Mouse (Mus musculus) intestine, postnatal 0 days (tissue): Measurements from ENCODE around the gene Supt4a. TPM values are rescaled to one million over a fixed set of nuclear protein-coding genes. Genes with fewer than 3 reads are reported as not detected.
A peak's percentile ranks its signal among the peaks of the same experiment; 100 is the strongest.

ENCODE experiments used
- ATAC-seq: fragments of 200-750 bp; cut with Nextera tagmentation; 2 replicates; pipeline ENCODE4 v1.8.0; 2017; ENCODE audit warnings: mild to moderate bottlenecking, moderate TSS enrichment, moderate library complexity
- H3K27ac ChIP-seq: fragments of 300-500 bp; sonication (generic); 2 replicates; pipeline ENCODE4 v1.5.1; 2014; ENCODE audit warnings: mild to moderate bottlenecking, low read depth, low read length, moderate library complexity
- H3K27me3 ChIP-seq: fragments of 300-500 bp; sonication (generic); replicated peaks from 2 replicates; pipeline ENCODE4 v1.6.1; 2014; ENCODE audit warnings: low read length, mixed read lengths; ENCODE audit not compliant: control insufficient read depth, insufficient read depth
- H3K36me3 ChIP-seq: fragments of 300-500 bp; sonication (generic); 2 replicates; pipeline ENCODE4 v1.6.1; 2014; ENCODE audit warnings: mild to moderate bottlenecking, moderate library complexity; ENCODE audit not compliant: control insufficient read depth, insufficient read depth
- H3K4me1 ChIP-seq: fragments of 300-500 bp; sonication (generic); replicated peaks from 2 replicates; pipeline ENCODE4 v1.6.1; 2014; ENCODE audit warnings: antibody characterized with exemption, low read length, mixed read lengths; ENCODE audit not compliant: control insufficient read depth, insufficient read depth
- H3K4me2 ChIP-seq: fragments of 300-500 bp; sonication (generic); replicated peaks from 2 replicates; pipeline ENCODE4 v1.6.1; 2014; ENCODE audit warnings: low read depth, mild to moderate bottlenecking, moderate library complexity
- H3K4me3 ChIP-seq: fragments of 300-500 bp; sonication (generic); 2 replicates; pipeline ENCODE4 v1.5.1; 2014; ENCODE audit warnings: low read depth, low read length
- H3K9ac ChIP-seq: fragments of 300-500 bp; sonication (generic); 2 replicates; pipeline ENCODE4 v1.6.1; 2014; ENCODE audit warnings: mild to moderate bottlenecking, low read depth, low read length
- H3K9me3 ChIP-seq: fragments of 300-500 bp; sonication (generic); 2 replicates; pipeline ENCODE4 v1.6.1; 2016; ENCODE audit warnings: mixed run types; ENCODE audit not compliant: control insufficient read depth
- CTCF ChIP-seq: sonication (generic); IDR thresholded peaks from 2 replicates; pipeline ENCODE4 v1.5.1; 2016; ENCODE audit warnings: low read depth, mild to moderate bottlenecking, control low read depth, antibody characterized with exemption, moderate library complexity
- WGBS: fragments of 180-500 bp; shearing (Covaris S2); extraction: QIAGEN DNeasy Blood & Tissue Kit; methylation state at CpG from one replicate; pipeline ENCODE4 v1.1.7; 2014; 5-methylcytosine and 5-hydroxymethylcytosine counted together
- microRNA counts: library from miRNA; unstranded; fragments of <30 nt; microRNA quantifications from one replicate; lab custom pipeline; 2016
- microRNA-seq: library from miRNA; unstranded; fragments of <30 nt; microRNA quantifications from one replicate; pipeline ENCODE4, GENCODE M21; 2016
- polyA plus RNA-seq: library from polyadenylated mRNA; unstranded; fragments of >200 nt; fragmentation: Nextera tagmentation; extraction: Ambion mirVana; gene quantifications from 2 replicates; pipeline ENCODE4 v1.2.1, GENCODE M21; 2015

Supt4a gene
- polyA plus RNA-seq, 1 experiment from 2014 or later = 87.5 TPM

DNA sequence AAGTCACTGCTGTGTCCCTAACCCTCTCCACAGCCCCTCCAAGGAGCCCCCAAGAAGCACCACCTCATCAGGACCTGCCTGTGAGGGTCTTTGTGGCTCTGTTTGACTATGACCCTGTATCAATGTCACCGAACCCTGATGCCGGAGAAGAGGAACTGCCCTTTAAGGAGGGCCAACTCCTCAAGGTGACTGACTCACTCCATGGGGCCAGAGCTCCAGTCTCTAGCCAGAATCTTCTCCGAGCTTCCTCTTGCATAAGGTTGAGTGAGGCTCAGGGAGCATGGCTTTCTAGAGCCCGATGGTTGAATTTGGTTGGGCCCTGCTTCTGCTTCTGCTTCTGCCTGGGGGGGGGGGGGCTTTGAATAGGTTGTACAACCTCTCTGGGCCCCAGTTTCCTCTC is 42.0 kb downstream of the Supt4a start:
- Histone ChIP-seq H3K36me3 (no peaks in the 10 kb centered on the region), H3K4me1 (peaks cover 4% of the 10 kb centered on the region; the same call in 1 of the 2 replicates), H3K4me3 (no peak overlapping the region), H3K9me3 (no peaks in the 10 kb centered on the region), H3K27ac (no peak overlapping the region), H3K4me2 (no peak overlapping the region), H3K9ac (no peak overlapping the region), H3K27me3 (no peaks in the 10 kb centered on the region; the same call in 1 of the 2 replicates)
- no peak for ATAC-seq
- 82% methylated on average over 4 of the region's 4 CpGs for WGBS
- no peak for TF ChIP-seq CTCF

DNA sequence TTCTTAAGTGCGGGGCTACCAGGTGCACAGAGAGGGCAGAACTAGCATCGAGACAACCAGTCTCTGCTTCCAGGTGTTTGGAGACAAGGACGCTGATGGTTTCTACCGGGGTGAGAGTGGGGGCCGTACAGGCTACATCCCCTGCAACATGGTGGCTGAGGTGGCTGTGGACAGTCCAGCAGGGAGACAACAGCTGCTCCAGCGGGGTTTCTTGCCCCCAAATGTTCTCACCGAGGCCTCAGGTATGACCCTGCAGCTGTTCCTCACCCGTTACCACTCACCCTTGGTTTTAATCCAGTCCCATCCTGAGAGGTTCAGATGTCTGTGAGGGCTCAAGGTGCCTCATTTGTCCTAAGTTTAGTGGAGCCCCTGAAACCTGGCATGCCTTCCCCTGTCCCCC is 42.8 kb downstream of the Supt4a start:
- Histone ChIP-seq H3K27me3 (no peaks in the 10 kb centered on the region; the same call in 1 of the 2 replicates), H3K4me3 (no peak overlapping the region), H3K4me1 (peaks cover 4% of the 10 kb centered on the region; the same call in 1 of the 2 replicates), H3K4me2 (no peak overlapping the region), H3K9me3 (no peaks in the 10 kb centered on the region), H3K36me3 (no peaks in the 10 kb centered on the region), H3K9ac (no peak overlapping the region), H3K27ac (no peak overlapping the region)
- no peak for ATAC-seq
- 84% methylated on average over 8 of the region's 8 CpGs for WGBS
- TF ChIP-seq CTCF = no peak

DNA sequence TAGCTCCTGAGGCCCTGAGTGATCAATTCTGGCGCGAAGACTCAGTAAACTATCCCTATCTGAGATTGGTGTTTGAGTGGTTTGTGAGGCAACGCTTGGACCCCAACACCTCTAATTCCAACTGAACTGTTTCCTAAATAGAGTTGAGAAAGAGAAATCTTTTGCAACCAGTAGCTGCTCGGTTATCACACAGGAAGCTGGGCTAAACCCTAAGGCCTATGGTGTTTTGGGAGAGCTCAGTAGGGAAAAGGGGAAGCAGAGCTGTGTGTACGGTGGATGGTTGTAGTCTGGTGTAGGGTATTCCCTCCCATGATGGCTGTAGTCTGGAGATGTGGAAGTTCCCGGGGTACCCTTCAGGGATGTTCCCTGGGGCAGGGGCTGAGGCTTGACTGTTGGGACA is 52.7 kb downstream of the Supt4a start:
- H3K9ac ChIP-seq = no peak overlapping the region
- H3K4me1 ChIP-seq = no peaks in the 10 kb centered on the region
- WGBS = 88% methylated on average over 6 of the region's 6 CpGs
- H3K4me2 ChIP-seq = no peak overlapping the region
- ATAC-seq = no peak
- no peaks in the 10 kb centered on the region for H3K27me3 ChIP-seq
- H3K36me3 ChIP-seq = no peaks in the 10 kb centered on the region
- TF ChIP-seq CTCF = no peak
- H3K9me3 ChIP-seq = no peaks in the 10 kb centered on the region
- no peak overlapping the region for H3K4me3 ChIP-seq
- no peak overlapping the region for H3K27ac ChIP-seq

MicroRNA genes within 50 kb of the gene (microRNA counts, 519-probe panel; counts per million panel counts)
- microRNA mmu-miR-142-3p (lab: Ali Mortazavi, UCI) (4,684 counts per million, percentile 78 among the panel's probes with 10 or more counts), microRNA mmu-miR-142-5p (lab: Ali Mortazavi, UCI) (4,541 counts per million, percentile 73 among the panel's probes with 10 or more counts)

Small RNAs within 50 kb of the gene (microRNA-seq; reads per million reads assigned to microRNA genes)
- gene Mir142 (not detected), gene Mir142b (not detected)

Other genes with a start within 250 kb of the Supt4a start
- gene Gm11492, start 170.9 kb upstream of the Supt4a start, polyA plus RNA-seq = not detected in 2 replicates
- gene Sept4, start 168.6 kb upstream of the Supt4a start, polyA plus RNA-seq = 47.2 and 47.3 TPM in 2 replicates
- 11.1 and 12.2 TPM in 2 replicates for gene Mtmr4, start 145.4 kb upstream of the Supt4a start, polyA plus RNA-seq
- gene Hsf5, start 120.4 kb upstream of the Supt4a start, polyA plus RNA-seq = 0.05 TPM in 1 of 2 replicates, not detected in the other
- gene Rnf43, start 74.8 kb upstream of the Supt4a start, polyA plus RNA-seq = 9.5 and 10.7 TPM in 2 replicates
- gene Tspoap1, start 23.0 kb downstream of the Supt4a start, polyA plus RNA-seq = 0.33 and 0.61 TPM in 2 replicates
- gene Mpo, start 56.0 kb downstream of the Supt4a start, polyA plus RNA-seq = 0.12 and 0.27 TPM in 2 replicates
- gene Lpo, start 90.7 kb downstream of the Supt4a start, polyA plus RNA-seq = 0.22 TPM in 1 of 2 replicates, not detected in the other
- gene Mks1, start 115.7 kb downstream of the Supt4a start, polyA plus RNA-seq = 2.4 and 2.6 TPM in 2 replicates
- gene Epx, start 138.0 kb downstream of the Supt4a start, polyA plus RNA-seq = 0.16 TPM in 1 of 2 replicates, not detected in the other
- gene Olfr462, start 154.7 kb downstream of the Supt4a start, polyA plus RNA-seq = not detected in 2 replicates
- gene Olfr463, start 159.8 kb downstream of the Supt4a start, polyA plus RNA-seq = not detected in 2 replicates
- not detected in 2 replicates for gene Olfr464, start 183.4 kb downstream of the Supt4a start, polyA plus RNA-seq
- gene Dynll2, start 250.0 kb downstream of the Supt4a start, polyA plus RNA-seq = 52.4 and 57.4 TPM in 2 replicates